Mouse (Mus musculus): Measurements from ENCODE around the gene Pgf. TPM values are rescaled to one million over a fixed set of nuclear protein-coding genes. Genes with fewer than 3 reads are reported as not detected.

Pgf gene
- polyA plus RNA-seq, 1 experiment from 2014 or later = 14.6 TPM

DNA sequence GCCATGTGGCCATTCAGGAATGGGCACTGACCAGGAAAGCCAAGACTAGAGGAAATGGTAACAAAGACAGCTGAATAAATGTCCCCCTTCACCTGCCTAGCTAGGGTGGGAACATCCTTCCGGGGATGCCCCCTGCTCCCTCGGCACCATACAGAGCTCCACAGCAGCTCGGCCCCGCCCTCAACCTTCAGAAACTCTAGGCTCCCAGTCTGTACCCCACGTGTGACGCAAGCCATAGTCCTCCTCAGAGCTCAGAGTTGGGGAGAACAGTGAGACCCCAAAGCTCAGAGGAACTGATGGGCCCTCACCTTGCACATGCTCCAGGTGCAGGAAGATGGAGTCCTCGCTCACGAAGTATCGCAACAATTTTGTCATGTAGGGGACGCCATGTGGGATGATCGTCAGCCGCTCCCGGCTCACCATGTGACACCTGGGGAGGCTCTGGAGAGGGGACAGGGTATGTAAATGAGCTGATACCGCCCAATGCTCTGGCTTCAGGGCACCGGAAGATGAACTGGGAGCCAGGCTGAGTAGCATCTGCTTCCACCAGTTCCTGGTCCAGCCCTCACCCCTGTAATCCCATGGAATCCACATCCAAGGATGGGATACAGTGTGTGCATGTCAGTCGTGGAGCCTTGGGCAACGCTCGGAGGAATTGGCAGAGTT is 37.4 kb downstream of the Pgf start:
- H3K4me1 ChIP-seq (ENCODE audit: insufficient read depth) = peaks cover 2% of the 10 kb centered on the region; the same call in 1 of the 2 replicates
- no peak overlapping the region for H3K4me3 ChIP-seq (ENCODE audit: low read depth, low read length)
- H3K4me2 ChIP-seq = 0 out of 2 replicates have a peak overlapping the region, but pooled peaks have one; percentile 23
- ATAC-seq (ENCODE audit: insufficient read depth) (no peak), DNase-seq (no peak)
- 0 out of 2 replicates have a peak, but pooled peaks cover 2% of the 10 kb centered on the region for H3K36me3 ChIP-seq (ENCODE audit: insufficient read depth)
- H3K27me3 ChIP-seq (ENCODE audit: insufficient read depth, low read length) = 0 out of 2 replicates have a peak, but pooled peaks cover 4% of the 10 kb centered on the region
- TF ChIP-seq CTCF (IDR thresholded peaks at IDR 0.05; ENCODE audit: low read depth) = no peak
- WGBS = 35% methylated on average over 18 of the region's 18 CpGs
- H3K9me3 ChIP-seq (ENCODE audit: low read depth, low read length) = no peaks in the 10 kb centered on the region
- no peak overlapping the region for H3K9ac ChIP-seq
- H3K27ac ChIP-seq (ENCODE audit: low read depth) = no peak overlapping the region

DNA sequence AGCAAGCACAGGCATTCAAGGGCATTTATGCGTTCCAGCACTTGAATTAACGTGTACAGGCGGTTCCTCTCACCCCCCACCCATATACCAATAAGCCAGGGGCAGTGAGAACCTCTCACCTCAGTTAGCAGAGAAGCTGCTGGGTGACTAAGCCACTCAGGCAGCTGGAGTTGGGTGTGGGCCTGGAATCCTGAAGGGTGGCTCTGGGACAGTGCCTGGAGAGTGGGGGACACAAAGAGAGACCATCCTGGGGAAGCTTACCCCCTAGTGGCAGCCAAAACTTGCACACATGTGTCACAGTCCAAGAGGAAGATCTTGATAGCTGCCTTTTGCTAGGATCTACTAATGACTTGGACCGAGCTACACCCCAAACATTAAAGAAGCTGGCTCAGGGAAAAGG is 41.0 kb downstream of the Pgf start:
- DNase-seq (no peak), ATAC-seq (ENCODE audit: insufficient read depth) (no peak)
- Histone ChIP-seq H3K4me3 (ENCODE audit: low read depth, low read length) (no peak overlapping the region), H3K4me1 (ENCODE audit: insufficient read depth) (peaks cover 2% of the 10 kb centered on the region; the same call in 1 of the 2 replicates), H3K27ac (ENCODE audit: low read depth) (peak overlapping the region; percentile 52; the same call in 1 of the 2 replicates), H3K27me3 (ENCODE audit: insufficient read depth, low read length) (0 out of 2 replicates have a peak, but pooled peaks cover 4% of the 10 kb centered on the region), H3K9me3 (ENCODE audit: low read depth, low read length) (no peaks in the 10 kb centered on the region), H3K9ac (no peak overlapping the region), H3K4me2 (no peak overlapping the region), H3K36me3 (ENCODE audit: insufficient read depth) (peaks cover 34% of the 10 kb centered on the region)
- peak; percentile 44; the same call in 1 of the 2 replicates for TF ChIP-seq CTCF (IDR thresholded peaks at IDR 0.05; ENCODE audit: low read depth)
- 63% methylated on average over 4 of the region's 4 CpGs for WGBS

DNA sequence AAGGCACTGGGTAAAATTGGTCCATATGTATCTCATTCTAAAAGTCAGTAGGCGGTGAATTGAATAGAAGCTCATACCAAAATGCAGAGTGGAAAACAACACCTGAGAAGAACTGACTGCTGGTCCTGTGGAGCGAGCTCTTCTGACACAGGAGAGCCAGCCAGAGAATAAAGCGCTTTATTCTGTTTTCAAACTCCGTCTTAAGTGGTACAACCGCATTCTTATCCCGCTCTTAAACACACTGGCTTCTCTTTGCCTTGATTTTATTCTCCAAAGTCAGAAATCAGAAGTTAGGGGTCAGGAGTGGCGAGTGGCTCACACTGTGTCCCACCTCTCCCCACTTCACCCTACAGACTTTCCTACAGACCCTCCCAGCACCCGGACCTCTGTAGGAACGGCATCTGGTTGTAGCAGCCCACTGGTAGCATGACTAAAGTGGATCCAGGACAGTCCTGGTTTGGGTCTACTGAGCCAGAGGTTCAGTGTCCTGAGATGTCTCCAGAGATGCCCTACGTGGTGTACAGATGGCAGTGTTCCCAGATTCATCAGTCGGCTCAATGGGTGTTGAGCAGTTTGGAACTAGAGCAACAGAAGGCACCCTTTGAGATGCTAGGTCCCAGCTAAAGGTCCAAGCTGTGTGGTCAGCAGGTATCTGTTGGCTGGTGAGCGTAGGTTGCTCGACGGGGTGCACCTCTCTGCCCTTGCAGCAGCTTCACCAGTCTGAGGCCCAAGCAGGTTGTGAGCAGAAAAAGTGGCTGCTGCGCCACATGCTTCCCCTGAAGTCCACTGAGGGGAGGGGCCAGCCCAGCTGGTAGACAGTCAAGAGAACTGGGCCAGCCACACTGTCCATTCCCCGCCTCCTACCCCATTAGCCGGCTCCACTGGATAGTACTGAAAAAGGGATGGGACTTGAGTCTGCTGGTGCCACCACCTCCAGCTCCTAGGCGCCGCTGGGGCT is 41.8 kb downstream of the Pgf start:
- H3K9ac ChIP-seq = no peak overlapping the region
- peaks cover 2% of the 10 kb centered on the region; the same call in 1 of the 2 replicates for H3K4me1 ChIP-seq (ENCODE audit: insufficient read depth)
- WGBS = 56% methylated on average over 19 of the region's 19 CpGs
- ATAC-seq (ENCODE audit: insufficient read depth) (peak; percentile 64), DNase-seq (peak; percentile 63)
- TF ChIP-seq CTCF (IDR thresholded peaks at IDR 0.05; ENCODE audit: low read depth) = no peak
- H3K4me2 ChIP-seq = no peak overlapping the region; the same call in 1 of the 2 replicates
- no peaks in the 10 kb centered on the region for H3K9me3 ChIP-seq (ENCODE audit: low read depth, low read length)
- 0 out of 2 replicates have a peak, but pooled peaks cover 4% of the 10 kb centered on the region for H3K27me3 ChIP-seq (ENCODE audit: insufficient read depth, low read length)
- H3K4me3 ChIP-seq (ENCODE audit: low read depth, low read length) = no peak overlapping the region
- peak overlapping the region; percentile 52 for H3K27ac ChIP-seq (ENCODE audit: low read depth)
- peaks cover 43% of the 10 kb centered on the region for H3K36me3 ChIP-seq (ENCODE audit: insufficient read depth)

DNA sequence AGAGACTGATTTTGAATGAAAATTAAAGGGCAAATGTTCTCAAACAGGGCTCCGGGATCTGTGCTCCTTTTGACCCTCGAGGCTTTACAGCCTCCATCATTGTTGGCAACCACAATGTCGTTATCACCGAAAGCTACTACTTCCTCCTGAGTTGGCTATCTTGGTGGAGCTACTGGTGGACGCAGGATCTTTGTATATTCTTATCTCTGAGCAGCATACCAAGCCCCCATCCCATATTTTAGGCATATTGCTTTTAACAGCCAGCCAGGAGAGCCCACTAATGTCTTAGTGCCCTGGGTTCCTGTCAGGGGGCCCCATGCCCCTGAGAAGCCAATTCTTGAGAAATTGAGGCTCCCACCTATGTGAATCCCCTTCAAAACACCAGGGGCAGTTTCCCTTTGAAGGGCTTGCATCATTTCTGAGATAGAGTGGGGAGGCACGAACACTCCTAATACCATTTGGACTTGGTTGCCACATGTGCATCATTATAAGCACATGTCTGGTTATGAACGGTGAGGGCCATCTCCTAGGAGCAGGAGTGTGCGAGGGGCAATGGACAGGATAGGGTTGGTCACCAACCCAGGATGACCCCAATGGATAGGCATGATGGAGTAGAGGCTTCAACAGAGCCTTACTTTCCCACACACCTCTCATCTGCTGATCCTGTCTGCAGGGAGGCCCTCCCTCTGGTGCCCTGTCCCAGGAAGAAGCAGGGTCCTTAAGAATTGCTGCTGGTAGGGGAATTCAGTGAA is 43.4 kb downstream of the Pgf start:
- WGBS = 83% methylated on average over 8 of the region's 8 CpGs
- Histone ChIP-seq H3K36me3 (ENCODE audit: insufficient read depth) (peaks cover 58% of the 10 kb centered on the region), H3K27ac (ENCODE audit: low read depth) (no peak overlapping the region)

DNA sequence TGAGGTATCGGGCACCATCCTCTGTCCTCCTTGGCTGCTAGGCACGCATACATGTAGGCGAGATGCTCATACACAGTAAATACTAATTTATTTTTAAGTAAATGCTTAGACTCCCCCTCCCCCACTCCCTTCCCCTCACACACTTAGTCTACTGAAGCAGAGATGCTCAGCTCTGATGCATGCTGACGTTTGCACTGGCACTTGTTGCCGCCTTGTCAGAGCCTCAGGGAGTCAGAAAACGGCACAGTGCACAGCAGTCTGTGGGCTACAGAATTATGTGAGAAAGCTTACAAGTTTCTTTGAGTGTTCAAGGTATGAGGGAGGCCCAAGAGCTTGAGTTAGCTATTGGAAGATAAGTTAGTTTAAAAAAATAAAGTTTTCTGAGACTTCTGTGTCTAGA is 46.2 kb downstream of the Pgf start:
- H3K27me3 ChIP-seq (ENCODE audit: insufficient read depth, low read length) = no peaks in the 10 kb centered on the region
- no peaks in the 10 kb centered on the region for H3K9me3 ChIP-seq (ENCODE audit: low read depth, low read length)
- no peak overlapping the region for H3K4me2 ChIP-seq
- no peak overlapping the region for H3K27ac ChIP-seq (ENCODE audit: low read depth)
- DNase-seq = no peak
- H3K36me3 ChIP-seq (ENCODE audit: insufficient read depth) = peaks cover 83% of the 10 kb centered on the region
- TF ChIP-seq CTCF (IDR thresholded peaks at IDR 0.05; ENCODE audit: low read depth) = no peak
- WGBS = 87% methylated on average over 6 of the region's 6 CpGs
- no peak for ATAC-seq (ENCODE audit: insufficient read depth)
- no peak overlapping the region for H3K9ac ChIP-seq
- H3K4me3 ChIP-seq (ENCODE audit: low read depth, low read length) = no peak overlapping the region
- H3K4me1 ChIP-seq (ENCODE audit: insufficient read depth) = no peaks in the 10 kb centered on the region

More for the DNA sequence above, 43.4 kb downstream of the Pgf start:
- no peak overlapping the region for H3K9ac ChIP-seq
- no peak for DNase-seq
- TF ChIP-seq CTCF (IDR thresholded peaks at IDR 0.05; ENCODE audit: low read depth) = no peak
- H3K27me3 ChIP-seq (ENCODE audit: insufficient read depth, low read length) = no peaks in the 10 kb centered on the region
- no peaks in the 10 kb centered on the region for H3K9me3 ChIP-seq (ENCODE audit: low read depth, low read length)
- no peaks in the 10 kb centered on the region for H3K4me1 ChIP-seq (ENCODE audit: insufficient read depth)
- H3K4me2 ChIP-seq = no peak overlapping the region
- no peak for ATAC-seq (ENCODE audit: insufficient read depth)
- H3K4me3 ChIP-seq (ENCODE audit: low read depth, low read length) = no peak overlapping the region

DNA sequence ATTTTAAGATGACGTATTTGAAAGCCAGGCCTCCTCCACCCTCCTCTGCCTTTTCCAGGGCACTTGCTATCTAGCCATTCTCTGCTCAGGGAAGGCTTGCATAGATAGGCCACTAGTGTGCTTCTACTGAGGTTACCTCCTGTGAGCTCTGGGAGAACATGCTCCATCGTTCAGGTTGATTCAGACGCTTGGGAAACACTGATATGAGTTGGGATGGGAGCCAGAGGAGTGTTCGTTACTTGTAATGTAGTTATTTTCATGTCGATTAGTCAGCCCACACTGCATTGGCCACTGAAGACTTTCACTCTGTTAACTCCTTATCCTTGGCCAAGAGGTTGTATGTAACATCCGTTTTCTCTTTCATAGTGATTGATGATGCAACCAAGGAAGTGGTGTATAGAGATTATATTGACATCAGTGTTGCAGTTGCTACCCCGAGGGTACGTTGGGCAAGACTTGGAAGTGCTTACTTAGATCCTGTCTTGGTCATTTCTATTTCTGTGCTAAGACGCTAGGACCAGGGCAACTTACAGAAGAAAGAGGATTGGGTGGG is 48.1 kb downstream of the Pgf start:
- Histone ChIP-seq H3K4me1 (ENCODE audit: insufficient read depth) (no peaks in the 10 kb centered on the region), H3K9me3 (ENCODE audit: low read depth, low read length) (no peaks in the 10 kb centered on the region), H3K27ac (ENCODE audit: low read depth) (no peak overlapping the region), H3K9ac (no peak overlapping the region), H3K27me3 (ENCODE audit: insufficient read depth, low read length) (no peaks in the 10 kb centered on the region), H3K4me2 (no peak overlapping the region), H3K4me3 (ENCODE audit: low read depth, low read length) (no peak overlapping the region), H3K36me3 (ENCODE audit: insufficient read depth) (peaks cover 89% of the 10 kb centered on the region)
- ATAC-seq (ENCODE audit: insufficient read depth) (no peak), DNase-seq (no peak)
- 91% methylated on average over 9 of the region's 9 CpGs for WGBS
- no peak for TF ChIP-seq CTCF (IDR thresholded peaks at IDR 0.05; ENCODE audit: low read depth)

Measured in lung, embryonic 14.5 days (tissue).